Mouse (Mus musculus) telencephalon, adult 2 months (tissue): ENCODE measurements around the gene Tspo.

Source experiments
- DNase-seq: peaks from one replicate; pipeline ENCODE4 v3.0.0-alpha.2; 2011; ENCODE audit warnings: low read depth, low spot score

Tspo gene

GRCm38 (mm10) chr15:83583419-83584156 is 20.2 kb downstream of the Tspo start:
- no peak for DNase-seq

DNA sequence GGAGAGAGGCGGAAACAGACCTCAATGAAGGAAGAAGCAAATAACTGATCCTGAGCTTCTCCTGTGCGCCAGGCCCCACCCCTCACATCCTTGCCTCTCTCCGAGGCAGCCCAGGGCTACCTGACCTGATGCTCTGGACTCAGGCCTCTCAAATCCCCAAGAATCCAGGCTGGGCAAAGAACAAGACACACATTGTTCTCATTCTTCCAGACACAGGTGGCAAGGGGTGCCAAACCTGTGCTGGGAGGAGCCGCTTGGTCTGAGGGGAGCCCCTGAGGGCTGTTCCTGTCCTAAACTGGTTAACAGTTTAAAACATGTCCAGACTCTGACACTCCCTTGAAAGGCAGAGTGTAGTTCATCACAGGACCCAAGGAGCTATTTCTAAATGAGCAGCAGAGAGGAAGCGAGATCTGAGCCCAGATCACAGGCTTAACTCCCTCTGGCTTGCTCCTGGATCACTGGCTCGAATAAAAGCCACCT is 21.4 kb downstream of the Tspo start:
- no peak for DNase-seq

DNA sequence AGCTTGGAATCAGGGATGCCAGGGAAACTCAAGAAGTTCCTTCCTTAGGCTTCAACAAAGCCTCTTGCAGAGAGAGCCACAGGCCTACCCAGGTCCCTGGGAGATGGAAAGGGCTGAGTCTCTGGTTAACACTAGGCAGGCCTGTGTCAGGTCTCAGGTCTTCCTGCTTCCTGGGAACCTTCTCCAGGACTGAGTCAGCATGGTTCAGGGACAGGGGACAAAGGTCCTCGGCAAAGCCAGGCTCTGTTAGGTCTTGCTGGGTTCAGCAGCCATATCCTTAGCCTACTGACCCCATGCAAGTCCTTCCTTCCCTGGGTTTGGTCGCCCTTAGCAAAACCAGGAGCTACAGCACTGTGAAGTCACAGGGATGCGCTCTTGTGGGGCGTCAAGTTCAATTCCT is 27.4 kb downstream of the Tspo start:
- no peak for DNase-seq

- no peak for DNase-seq
Measured at GRCm38 (mm10) chr15:83591758-83592157, 28.4 kb downstream of the Tspo start.

GRCm38 (mm10) chr15:83592260-83593188 is 29.1 kb downstream of the Tspo start:
- DNase-seq, result no peak

DNA sequence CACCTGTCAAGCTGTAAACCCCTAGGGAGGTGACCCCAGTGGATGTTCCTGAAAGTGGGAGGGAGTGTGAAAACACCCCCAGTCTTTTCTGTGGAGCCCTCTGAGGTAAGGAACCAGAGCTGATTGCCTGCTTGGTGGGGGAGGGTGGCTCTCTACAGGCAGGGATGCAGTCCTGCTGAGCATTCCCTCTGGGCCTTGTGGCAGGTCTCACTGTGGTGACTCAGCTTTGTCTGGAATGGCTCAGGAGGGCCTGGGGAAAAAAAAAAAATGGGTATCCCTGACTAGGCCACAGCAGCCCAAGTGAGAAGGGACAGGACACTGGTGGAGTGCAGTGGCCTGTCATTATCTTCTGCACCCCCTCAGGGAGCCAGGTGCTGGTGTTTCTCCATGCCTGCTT is 29.8 kb downstream of the Tspo start:
- no peak for DNase-seq

DNA sequence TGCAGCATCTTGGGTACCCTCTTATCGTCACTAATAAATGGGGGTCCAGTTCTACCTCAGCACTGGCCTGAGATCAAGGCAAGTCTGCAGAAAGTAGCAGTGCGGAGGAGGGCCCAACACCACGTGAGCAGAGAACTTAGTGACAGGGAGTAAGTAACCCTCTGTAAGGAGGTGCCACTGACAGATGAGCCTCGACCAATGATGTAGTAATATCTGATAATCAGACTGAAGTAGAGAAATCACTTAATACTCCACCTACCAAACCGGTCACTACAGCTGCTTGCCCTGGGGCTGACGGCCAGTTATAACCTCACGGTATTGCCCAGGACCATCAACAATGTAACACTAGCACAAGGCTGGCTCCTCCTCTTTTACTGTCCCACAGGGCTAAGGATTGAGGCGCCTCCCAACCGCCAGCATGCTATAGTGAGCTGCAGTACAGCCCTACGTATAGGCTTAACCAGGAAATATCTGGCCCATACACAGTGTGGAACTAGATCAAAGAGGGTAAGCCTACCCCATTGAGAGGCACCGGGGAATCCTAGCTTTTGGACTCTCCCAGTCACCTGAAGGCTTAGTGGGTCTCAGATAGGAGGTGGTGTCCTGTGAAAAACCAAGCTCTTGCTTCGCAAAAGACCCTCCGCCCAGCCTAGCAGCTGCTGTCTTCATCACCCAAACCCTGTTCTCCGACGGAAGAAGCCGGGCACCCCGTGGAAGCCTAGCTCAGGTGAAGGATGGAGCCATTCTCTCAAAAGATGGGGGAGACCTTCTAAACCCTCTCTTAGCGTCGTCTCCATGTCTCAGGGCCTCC is 30.5 kb downstream of the Tspo start:
- DNase-seq, result no peak

DNA sequence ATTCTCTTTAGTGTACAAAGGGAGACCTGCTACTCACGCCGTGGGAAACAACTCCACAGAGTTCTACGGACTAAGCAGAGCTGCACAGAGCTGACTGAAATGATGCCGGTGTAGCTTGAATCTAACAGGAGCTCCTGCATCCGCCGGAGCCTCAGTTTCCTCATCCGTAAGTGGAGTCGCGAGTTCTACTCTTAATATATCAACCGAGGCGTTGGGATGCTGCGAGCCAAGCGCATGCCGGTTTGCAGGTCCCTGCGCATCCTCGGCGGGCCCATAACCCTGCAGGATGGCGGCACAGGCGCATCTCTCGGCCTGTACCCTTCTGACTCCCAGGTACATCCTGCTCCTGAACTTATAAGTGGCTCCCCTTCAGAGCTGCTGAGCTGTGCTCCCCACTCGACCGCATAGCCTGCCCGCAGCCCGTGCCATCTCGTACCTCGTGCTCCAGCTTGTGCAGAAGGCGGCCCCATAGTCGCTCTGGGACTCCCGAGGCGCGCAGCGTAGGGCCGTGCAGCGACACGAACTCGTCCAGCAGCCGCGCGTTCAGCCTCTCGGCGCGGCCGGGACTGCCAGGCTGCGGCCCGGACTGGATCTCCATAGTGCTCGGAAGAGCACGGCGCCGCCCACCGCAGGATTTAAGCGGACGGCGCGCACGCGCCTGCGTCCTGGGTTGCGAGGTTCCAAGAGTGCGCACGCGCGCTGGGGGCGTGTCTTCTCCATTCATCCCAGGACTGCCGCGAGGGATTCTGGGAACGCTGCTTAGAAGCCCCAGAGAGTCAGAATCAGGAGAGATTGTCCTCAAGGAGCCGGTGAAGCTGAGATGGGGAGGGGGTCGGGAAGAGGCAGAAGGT is 31.3 kb downstream of the Tspo start, which contains the start of gene Ttll12:
Gene Ttll12, minus strand, starts transcription at position 645 of the 851 bp plus-strand sequence.
- DNase-seq, result peak; percentile 96

GRCm38 (mm10) chr15:83595364-83595711 is 31.9 kb downstream of the Tspo start:
- DNase-seq, result no peak

DNA sequence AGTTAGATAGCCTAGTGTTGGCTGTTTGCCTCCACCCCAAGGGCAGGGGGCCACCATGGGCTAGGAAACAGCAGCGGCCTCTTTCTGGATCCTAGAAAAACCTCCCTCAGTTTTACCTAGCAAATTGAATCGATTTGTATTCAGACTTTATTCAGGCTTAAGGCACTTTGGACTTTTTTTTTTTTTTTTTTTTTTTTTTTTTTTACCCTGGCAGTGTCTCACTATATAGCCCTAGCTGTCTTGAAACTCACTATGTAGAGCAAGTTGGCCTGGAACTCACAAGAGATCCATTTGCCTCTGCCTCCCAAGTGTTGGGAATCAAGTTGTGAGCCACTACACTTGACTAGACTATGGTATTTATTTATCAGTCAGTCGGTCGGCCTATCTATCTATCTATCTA is 33.4 kb downstream of the Tspo start:
- DNase-seq, result no peak

- no peak for DNase-seq
Measured at GRCm38 (mm10) chr15:83601185-83601584, 37.8 kb downstream of the Tspo start.

GRCm38 (mm10) chr15:83602372-83603045 is 39.1 kb downstream of the Tspo start:
- no peak for DNase-seq

GRCm38 (mm10) chr15:83603046-83603396 is 39.6 kb downstream of the Tspo start:
- DNase-seq, result no peak

DNA sequence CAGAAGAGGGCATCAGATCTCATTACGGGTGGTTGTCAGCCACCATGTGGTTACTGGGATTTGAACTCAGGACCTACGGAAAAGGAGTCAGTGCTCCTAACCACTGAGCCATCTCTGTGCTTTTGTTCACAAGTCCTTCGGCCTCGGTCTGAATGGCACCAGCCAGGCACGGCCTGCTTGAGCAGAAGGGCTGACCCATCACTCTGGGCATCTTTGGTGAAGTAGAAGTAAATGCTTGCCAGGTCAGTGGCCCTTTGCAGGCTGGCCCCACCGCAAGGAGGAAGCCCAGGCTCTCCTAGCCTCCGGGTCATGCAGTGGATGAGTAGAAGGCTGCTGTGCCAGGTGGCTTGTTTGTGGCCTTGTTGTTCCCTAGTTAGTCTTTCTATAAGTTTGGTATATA is 40.0 kb downstream of the Tspo start:
- DNase-seq, result no peak

DNA sequence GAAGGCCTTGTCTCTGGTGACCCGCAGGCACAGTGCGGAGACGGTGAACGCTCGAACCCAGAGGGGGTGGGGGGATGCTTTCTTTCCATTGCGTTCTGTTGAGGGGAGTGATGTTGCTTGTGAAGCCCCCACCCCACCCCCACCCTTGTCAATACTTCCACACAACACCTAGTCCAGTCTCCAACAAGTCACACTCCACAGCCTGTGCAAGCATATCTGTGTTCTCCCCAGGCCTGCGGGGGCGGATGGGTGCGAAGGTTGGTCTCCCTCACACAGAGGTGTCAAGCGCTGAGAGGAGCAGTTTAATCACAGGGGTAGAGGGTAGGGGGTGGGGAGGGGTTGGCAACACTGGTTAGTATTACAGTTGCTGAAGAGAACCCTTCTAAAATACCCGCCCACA is 42.8 kb downstream of the Tspo start:
- no peak for DNase-seq

DNA sequence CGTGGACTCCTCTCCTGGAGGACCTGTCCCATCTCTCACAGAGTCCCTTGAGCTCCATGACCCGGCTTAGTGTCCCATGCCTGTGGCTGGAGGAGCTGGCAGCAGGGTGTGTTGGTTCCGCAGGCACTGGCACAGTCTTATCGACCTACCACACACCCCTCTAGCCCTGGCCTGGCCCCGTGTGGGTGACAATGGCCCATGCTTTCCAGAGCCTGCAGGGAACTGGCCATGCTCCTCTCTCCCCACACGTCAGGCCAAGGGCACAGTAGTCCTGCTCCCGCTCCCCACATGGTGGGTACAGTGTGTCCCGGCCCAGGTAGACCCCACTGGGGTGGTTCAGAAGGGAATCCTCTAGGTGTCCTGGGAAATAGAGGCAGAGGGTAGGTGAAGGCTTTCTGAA is 43.3 kb downstream of the Tspo start:
- no peak for DNase-seq

- DNase-seq, result no peak
Measured at GRCm38 (mm10) chr15:83607115-83607802, 43.9 kb downstream of the Tspo start.

DNA sequence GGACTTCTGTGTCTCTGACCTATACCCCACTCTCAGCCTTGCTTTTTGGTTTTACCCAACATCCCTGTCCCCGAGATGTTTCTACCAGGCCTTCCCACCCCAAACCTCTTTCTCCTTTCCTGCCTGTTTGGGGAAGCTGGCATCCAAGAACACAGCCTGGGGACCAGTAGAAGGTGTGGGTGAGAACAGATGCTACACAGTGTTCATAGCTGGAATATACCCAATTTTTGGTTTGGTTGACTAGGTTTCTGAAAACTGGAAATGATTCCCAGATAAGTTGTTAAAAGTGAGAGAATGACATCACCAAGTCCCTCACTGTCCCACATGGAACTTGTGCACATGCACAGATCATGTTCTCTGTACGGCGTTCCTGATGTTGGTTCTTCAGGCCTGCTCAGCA is 51.9 kb downstream of the Tspo start:
- peak; percentile 76 for DNase-seq
